Mouse (Mus musculus) ES-Bruce4 (cell line): Measurements from ENCODE around the gene Pik3cg.

Experiments used
- CTCF ChIP-seq: IDR thresholded peaks from one replicate; pipeline ENCODE4 v1.8.1; 2011; ENCODE audit warnings: low read depth, low read length
- EP300 ChIP-seq: IDR thresholded peaks from 2 replicates; pipeline ENCODE4 v1.6.1; 2011; ENCODE audit warnings: low read depth, low read length; ENCODE audit not compliant: insufficient read depth
- POLR2A ChIP-seq: IDR thresholded peaks from one replicate; pipeline ENCODE4 v1.8.1; 2011; ENCODE audit warnings: low read length; ENCODE audit not compliant: insufficient read depth

DNA sequence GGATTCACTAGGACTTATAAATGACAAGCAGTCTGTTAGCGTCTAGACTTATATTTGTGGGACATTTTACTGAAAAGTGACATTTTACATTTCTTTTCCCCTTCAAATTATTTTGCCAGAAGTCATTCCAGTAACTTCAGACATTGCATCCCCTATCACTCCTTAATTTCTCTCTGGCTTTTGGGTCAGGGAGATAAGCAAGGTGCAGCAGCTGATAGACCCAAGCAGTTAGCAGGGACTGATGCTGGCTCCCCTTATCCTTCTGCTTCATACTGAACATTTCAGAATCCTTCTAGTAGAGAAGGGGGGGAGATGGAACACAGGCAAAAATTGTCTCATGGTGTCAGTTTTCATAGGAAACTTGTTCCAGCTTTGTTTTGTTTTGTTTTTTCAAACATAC lies 22.9 kb upstream of the Pik3cg start:
- TF ChIP-seq EP300 (no peak), CTCF (no peak), POLR2A (no peak)
